Mouse (Mus musculus) frontal cortex, postnatal 14 days (tissue): ENCODE data around the gene Nedd9.
"Not testable (repeated sequence)": the region's sequence is repeated elsewhere in the genome, so short reads cannot be mapped to it uniquely, and the experiment has no call there.

Source experiments
- DNase-seq, 2 experiments: peaks; one replicate each; pipeline ENCODE4 v3.0.0; 2022; ENCODE audit warnings: low spot score in 2 of 2

The Nedd9 gene

DNA sequence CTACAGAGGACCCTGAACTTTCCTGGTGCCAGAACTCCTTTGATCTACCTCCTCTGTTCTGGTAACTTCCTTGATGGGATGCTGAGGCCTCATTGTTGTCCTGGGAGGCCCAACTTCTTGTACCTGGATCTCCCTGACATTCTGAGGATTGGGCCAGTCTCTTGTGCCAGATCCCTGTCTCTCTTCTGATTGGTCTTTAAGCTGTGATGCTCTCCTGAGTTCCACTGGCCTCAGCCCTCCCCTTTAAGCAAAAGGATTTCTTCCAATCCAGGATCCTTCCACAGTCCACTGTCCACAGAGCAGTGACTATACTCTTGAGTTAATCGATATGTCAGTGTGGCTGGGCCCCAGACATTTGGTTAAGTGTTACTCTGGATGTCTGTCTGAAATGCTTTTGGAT, 112.3 kb downstream of the Nedd9 start:
- no peak for DNase-seq

DNA sequence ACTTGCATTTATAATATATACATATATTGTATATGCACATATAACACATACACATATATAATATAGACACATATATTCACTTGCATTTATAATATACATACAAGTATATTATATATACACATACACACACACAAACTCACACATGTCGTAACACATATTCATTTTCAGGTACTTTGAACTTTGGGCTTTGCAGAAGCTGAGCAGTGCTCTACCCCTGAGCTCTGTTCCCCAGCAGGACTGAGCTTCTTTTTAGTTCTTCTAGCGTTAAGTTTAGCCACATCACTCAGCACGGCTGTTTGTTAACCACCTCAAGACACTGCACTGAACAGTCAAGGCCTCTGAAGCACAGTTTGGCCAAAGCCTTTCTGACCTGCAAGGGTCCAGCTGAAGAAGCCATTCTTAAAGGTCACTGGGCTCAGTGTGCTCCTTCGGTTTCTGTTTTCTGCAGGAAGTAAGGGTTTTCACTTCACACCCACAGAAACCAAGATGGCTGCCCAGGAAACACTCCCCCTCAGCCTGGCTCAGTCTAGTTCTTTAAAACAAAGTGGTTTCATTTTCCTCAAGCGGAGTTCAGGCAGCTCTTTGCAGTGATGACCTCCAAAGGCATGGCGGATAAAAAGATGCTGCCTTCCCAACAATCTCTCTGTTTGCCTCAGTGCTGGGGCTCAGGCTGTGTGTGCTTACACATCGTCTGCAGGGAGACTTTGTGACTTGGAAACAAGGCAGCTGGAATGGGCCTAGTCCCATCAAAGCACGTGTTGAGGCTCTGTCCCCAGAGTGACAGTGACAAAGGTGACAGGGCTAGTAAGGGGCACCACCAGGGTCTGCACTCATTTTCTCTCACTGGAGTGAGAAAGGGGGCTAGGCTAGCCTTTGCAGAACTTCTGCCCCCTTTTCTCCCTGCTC, 114.4 kb downstream of the Nedd9 start:
- DNase-seq: no peak

GRCm38 (mm10) chr13:41371547-41371946, 115.6 kb downstream of the Nedd9 start:
- no peak for DNase-seq

GRCm38 (mm10) chr13:41368612-41369011, 118.5 kb downstream of the Nedd9 start:
- no peak for DNase-seq

DNA sequence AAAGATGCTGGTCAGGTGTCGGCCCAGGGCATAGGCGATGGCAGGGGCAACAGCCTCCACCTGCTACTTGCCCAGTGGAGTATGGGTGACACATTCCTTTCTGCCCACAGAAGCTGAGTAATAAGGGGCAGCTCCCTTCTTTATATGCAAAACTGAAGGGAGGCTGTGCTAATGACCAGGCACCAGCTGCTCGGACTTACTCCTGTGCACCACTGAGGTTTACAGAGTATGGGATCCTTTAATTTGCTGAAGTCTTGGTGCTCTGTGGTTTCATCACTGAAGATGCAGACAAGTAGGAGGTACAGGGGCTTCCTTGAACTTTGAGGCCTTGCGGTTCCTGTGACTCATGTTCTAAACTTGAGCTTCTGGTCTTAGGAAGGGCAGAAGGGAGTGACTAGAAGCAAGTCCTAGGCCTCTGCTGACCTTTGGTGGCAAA, 120.0 kb downstream of the Nedd9 start:
- DNase-seq: no peak

- DNase-seq: not testable (repeated sequence)
Observed at GRCm38 (mm10) chr13:41366609-41367008, 120.6 kb downstream of the Nedd9 start.

- DNase-seq: no peak
Observed at GRCm38 (mm10) chr13:41364273-41364672, 122.9 kb downstream of the Nedd9 start.

DNA sequence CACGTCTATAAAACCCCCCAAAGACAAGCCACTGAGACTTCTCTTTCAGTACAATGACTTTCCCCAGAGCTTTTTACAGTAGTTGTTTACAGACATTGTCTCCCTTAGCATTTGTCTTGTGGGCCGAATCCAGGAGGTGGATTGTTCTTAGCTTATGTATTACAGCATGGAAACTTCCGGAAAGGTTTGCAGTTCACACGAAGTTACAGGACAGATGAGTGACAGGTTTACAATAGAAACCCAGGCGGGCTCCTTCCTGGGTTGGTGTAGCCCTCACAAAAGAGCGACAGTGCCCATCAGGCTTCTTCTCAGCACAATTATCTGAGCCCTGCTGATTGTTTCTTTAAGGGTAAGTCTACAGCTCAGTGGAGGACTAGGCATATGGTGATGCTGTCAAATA, 124.3 kb downstream of the Nedd9 start:
- DNase-seq: no peak

DNA sequence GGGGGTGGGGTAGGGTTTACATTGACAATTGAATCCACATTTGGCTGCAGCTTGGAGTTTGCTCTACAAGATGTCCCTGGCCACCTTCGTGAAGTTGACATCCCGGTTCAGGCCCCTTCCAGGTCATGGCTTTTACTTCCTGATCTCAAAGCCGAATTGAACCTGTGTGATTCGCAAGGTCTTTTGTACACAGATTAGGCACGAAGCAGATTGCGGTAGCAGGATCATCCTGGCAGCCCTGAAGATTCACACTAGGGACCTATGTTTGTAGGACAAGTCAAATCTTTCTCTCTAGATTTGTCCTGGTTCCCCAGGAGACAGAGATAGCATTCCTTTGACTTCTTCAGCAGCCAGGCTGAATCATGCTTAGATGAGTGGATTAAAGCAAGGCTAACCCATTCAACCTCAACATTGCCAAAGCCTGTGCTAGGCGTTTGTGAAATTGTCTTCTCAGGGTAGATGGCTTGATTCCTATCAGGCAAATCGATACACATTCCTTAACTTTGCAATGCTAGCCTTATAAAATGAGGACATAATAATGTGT, 126.8 kb downstream of the Nedd9 start:
- no peak for DNase-seq

GRCm38 (mm10) chr13:41359330-41360215, 127.6 kb downstream of the Nedd9 start:
- DNase-seq: no peak

DNA sequence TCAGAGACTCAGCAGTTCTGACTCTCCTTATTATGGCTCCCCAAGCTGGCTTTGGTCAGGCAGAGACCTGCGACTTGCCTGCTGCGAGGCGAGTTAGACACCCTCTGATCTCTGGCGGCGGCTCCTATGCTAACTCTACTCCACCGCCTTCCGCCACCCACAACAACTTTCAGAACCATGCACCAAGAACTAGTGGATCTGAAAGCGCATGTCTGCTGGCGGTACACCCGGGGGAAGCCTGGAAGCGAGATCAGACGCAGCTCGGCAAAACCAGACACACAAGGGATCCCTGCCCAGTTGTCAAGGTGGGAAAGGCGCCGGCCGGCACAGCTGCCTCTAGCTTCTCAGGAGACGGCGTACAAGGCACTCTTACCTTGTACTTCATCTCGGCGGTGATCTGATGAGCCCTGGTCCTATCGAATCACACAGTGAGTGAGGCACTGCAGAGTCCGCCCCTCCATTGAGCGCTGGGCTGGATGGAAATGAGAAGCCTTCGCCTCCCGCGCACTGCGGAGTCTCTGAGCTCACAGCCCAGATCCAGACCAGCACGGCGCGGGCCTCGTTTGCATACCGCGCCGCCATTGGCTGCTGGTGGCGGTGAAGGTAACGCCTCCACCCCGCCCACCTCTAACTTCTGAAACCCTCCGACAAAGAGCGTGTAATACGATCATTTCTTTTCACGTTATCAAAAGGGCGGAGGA, 128.5 kb downstream of the Nedd9 start:
- peak; percentile 85 to 92 for DNase-seq

DNA sequence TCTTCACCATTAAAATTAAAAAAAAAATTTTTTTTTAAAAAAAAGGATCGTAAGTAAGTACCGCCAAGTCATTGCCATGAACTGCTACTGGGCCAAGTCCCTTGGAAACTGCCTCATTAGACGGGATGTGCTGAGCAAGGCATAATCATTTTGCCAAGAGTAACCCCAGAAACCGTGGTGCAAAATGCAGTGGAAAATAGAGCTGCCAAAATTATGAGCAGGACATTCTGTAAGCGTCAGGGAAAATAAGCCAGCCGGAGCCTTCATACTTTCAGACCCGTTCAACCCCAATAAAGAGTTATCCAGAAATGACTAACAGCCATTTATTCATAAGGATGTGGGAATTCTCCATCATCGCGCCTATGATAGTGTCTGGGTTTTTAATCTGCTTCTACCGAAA, 129.2 kb downstream of the Nedd9 start:
- DNase-seq: no peak

- no peak for DNase-seq
Observed at GRCm38 (mm10) chr13:41357586-41357985, 129.6 kb downstream of the Nedd9 start.

- DNase-seq: no peak
Observed at GRCm38 (mm10) chr13:41357161-41357560, 130.0 kb downstream of the Nedd9 start.

GRCm38 (mm10) chr13:41355552-41355951, 131.6 kb downstream of the Nedd9 start:
- no peak for DNase-seq

DNA sequence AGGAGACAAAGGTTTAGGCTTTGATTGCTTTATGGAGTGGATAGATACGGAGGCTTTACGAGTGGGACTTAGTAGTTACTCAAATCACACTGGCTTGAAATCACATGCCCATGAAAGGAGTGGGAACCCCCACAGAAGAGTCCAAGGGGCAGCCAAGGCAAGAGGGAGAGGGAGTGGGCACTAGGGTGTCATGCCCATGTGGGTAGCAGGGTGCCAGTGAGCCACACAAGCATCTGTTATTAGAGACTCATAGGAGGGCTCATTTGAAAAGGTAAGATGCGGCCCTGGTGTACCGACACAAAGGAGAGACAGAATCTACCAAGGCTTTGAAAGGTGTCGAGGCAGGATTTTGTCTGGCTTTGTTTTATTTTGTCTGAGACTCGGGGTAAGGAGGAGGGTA, 132.6 kb downstream of the Nedd9 start:
- DNase-seq: no peak

- no peak for DNase-seq
Observed at GRCm38 (mm10) chr13:41353676-41354075, 133.5 kb downstream of the Nedd9 start.

GRCm38 (mm10) chr13:41352352-41352751, 134.8 kb downstream of the Nedd9 start:
- DNase-seq: no peak

- DNase-seq: no peak
Observed at GRCm38 (mm10) chr13:41350589-41350988, 136.6 kb downstream of the Nedd9 start.

GRCm38 (mm10) chr13:41349770-41350169, 137.4 kb downstream of the Nedd9 start:
- no peak for DNase-seq

DNA sequence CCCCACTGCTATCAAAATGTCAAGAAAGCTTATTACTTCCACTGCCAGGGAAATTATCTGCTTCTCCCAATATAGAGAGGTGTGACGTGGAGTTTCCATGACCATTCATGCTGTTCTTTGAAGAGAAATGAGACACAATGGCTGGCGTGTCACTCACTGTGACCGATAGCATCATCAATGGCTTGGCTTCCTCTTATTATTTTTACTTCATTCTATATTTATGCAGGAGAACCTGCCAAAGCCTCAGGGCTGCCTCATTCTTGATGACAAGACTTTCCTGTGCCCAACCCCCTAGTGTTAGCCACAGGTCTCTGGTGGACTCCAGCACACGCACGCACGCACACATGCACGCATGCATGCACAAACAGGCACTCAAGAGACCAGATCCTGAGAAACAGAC, 141.4 kb downstream of the Nedd9 start:
- DNase-seq: no peak

DNA sequence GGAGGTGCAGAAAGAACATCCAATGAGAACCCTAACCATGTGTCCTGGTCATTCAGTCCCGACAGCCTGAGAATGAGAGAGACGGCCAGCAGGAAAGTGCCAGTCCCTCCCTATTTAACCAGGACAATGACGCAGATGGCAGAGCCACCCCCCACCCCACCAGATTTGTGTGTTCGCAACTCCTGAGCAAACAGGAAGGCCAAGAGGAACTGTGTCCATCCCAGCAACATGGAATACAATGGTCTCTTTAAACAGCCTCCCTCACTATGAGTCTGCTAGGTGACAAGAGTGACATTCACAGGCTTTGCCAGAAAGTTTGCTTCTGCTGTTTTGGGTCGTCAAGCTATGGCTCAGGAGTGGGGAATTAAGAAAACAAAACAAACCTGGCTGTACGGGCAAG, 141.9 kb downstream of the Nedd9 start:
- no peak for DNase-seq
